Mouse (Mus musculus): Measurements from ENCODE around the gene Vps8. TPM values are rescaled to one million over a fixed set of nuclear protein-coding genes. Genes with fewer than 3 reads are reported as not detected.

Gene Vps8
- polyA plus RNA-seq, 2 experiments, result 3.0 to 5.1 TPM

DNA sequence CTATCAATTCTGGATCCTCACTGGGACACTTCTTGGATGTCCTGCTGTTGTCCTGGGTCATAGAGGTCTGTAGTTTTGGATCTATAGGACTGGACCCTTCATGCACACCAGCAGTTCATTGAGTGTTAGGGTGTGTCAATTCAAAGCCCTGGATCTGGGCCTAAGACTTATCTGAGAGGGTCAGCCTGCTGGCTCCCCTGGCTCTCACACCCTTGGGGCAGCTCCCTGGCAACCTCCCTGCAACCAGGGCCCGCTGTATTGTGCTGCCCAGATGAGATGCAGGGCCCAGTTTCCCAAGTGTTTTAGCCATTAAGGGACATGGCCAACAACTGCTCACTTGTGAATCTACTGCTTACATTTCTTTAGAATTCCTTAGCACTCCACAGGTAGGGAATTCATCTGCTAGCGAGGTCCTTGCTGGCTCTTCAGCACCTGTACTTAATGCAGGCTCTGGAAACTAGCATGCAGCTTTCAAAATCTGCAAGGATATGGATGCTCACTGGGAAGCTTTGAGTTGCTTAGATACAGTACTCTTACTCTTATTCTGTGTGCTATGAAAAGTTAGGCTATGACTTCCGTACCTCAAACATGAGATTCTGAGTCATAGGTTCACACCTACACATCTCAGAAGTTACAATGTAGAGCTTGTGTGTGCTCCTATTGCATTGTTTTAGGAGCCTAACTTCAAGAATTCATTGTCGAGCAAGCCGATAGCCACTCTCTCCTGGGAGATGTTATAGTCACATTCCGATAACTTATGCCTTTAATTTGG is 183.5 kb downstream of the Vps8 start:
- TF ChIP-seq CTCF (IDR thresholded peaks at IDR 0.05; ENCODE audit: low read depth) (no peak), EP300 (IDR thresholded peaks at IDR 0.05; ENCODE audit: low read depth) (no peak)
- Histone ChIP-seq H3K4me2 (ENCODE audit: low read depth) (no peak overlapping the region), H3K4me3 (ENCODE audit: insufficient read depth in 1 of 2, low read depth in 2 of 2, low read length in 2 of 2) (no peak overlapping the region), H3K4me1 (replicated peaks; ENCODE audit: control insufficient read depth in 2 of 2, insufficient read depth in 2 of 2, low read length in 1 of 2) (no peaks in the 10 kb centered on the region), H3K27ac (no peak overlapping the region), H3K9ac (replicated peaks) (no peak overlapping the region), H3K27me3 (ENCODE audit: control insufficient read depth, insufficient read depth, low read length) (no peaks in the 10 kb centered on the region), H3K36me3 (replicated peaks; ENCODE audit: control insufficient read depth, insufficient read depth, low read depth) (no peaks in the 10 kb centered on the region), H3K9me3 (ENCODE audit: control insufficient read depth, low read length) (no peaks in the 10 kb centered on the region)
- DNase-seq (ENCODE audit: low read depth in 3 of 3, low spot score in 3 of 3), result no peak
- no peak for ATAC-seq (ENCODE audit: insufficient read depth)
- 78% methylated on average over 6 of the region's 6 CpGs for WGBS (ENCODE audit: insufficient replicate concordance)

GRCm38 (mm10) chr16:21607021-21607650 is 184.2 kb downstream of the Vps8 start:
- DNase-seq (ENCODE audit: low read depth in 3 of 3, low spot score in 3 of 3) (no peak), ATAC-seq (ENCODE audit: insufficient read depth) (no peak)
- Histone ChIP-seq H3K9me3 (ENCODE audit: control insufficient read depth, low read length) (no peaks in the 10 kb centered on the region), H3K4me2 (ENCODE audit: low read depth) (no peak overlapping the region), H3K4me1 (replicated peaks; ENCODE audit: control insufficient read depth in 2 of 2, insufficient read depth in 2 of 2, low read length in 1 of 2) (no peaks in the 10 kb centered on the region), H3K9ac (replicated peaks) (no peak overlapping the region), H3K4me3 (ENCODE audit: insufficient read depth in 1 of 2, low read depth in 2 of 2, low read length in 2 of 2) (no peak overlapping the region), H3K27ac (no peak overlapping the region), H3K36me3 (replicated peaks; ENCODE audit: control insufficient read depth, insufficient read depth, low read depth) (no peaks in the 10 kb centered on the region), H3K27me3 (ENCODE audit: control insufficient read depth, insufficient read depth, low read length) (no peaks in the 10 kb centered on the region)
- TF ChIP-seq CTCF (IDR thresholded peaks at IDR 0.05; ENCODE audit: low read depth) (no peak), EP300 (IDR thresholded peaks at IDR 0.05; ENCODE audit: low read depth) (no peak)
- WGBS (ENCODE audit: insufficient replicate concordance), result 53% methylated on average over 8 of the region's 8 CpGs

DNA sequence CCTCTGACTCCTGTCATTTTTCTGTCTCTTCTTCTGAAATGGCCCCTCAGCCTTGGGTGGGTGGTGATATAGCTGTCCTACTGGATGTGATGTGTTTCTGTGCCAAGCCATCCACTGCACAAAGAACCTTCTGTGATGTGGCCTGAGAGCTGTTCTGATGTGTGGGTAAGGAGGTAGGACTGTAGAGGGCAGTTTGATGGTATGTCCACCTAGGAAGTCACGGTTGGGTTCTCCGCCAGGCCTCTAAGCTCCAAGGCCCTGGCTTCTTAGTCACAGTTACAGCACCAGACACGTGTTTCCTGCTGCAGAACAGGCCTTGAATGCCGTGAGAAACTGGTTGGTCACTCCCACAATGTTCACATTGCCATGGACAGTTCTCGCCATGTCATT is 184.7 kb downstream of the Vps8 start:
- 46% methylated on average over 5 of the region's 5 CpGs for WGBS (ENCODE audit: insufficient replicate concordance)
- Histone ChIP-seq H3K9me3 (ENCODE audit: control insufficient read depth, low read length) (no peaks in the 10 kb centered on the region), H3K4me1 (replicated peaks; ENCODE audit: control insufficient read depth in 2 of 2, insufficient read depth in 2 of 2, low read length in 1 of 2) (no peaks in the 10 kb centered on the region), H3K4me3 (ENCODE audit: insufficient read depth in 1 of 2, low read depth in 2 of 2, low read length in 2 of 2) (no peak overlapping the region), H3K36me3 (replicated peaks; ENCODE audit: control insufficient read depth, insufficient read depth, low read depth) (no peaks in the 10 kb centered on the region), H3K4me2 (ENCODE audit: low read depth) (no peak overlapping the region), H3K27me3 (ENCODE audit: control insufficient read depth, insufficient read depth, low read length) (no peaks in the 10 kb centered on the region), H3K27ac (no peak overlapping the region), H3K9ac (replicated peaks) (no peak overlapping the region)
- no peak for TF ChIP-seq EP300 (IDR thresholded peaks at IDR 0.05; ENCODE audit: low read depth)
- no peak for DNase-seq (ENCODE audit: low read depth in 3 of 3, low spot score in 3 of 3)
- no peak for ATAC-seq (ENCODE audit: insufficient read depth)

DNA sequence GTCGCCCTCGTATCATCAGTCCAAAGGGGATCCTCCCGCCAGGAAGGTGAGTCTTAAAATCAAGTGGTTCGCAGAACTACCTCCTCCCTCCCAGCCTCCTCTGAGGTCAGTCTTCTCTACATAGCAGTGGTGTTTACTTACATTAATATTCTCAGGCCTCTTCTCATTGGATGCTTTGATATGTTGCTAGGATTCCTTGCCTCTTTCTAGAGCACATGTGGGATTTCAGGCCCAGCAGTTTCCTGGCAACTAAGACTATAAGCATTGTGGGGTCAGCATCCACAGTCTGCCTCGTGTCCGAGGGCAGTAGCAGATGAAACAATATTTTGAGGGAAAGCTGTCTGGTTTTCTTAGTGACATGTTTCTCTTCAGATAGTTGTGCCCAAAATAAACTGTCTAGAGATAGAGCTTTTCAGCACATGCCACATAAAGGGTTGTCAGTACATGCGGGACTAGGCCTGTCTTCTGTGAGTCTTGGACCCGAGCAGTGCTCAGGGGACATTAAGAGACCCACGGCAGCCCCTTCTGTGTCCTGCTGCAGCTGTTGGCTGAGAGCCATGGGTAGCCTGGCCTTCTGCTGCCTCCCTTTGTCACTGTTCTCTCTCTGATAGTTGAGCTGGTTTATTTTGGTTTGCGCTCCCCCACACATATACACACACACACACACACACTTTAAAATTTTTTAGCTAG is 185.4 kb downstream of the Vps8 start:
- 70% methylated on average over 10 of the region's 10 CpGs for WGBS (ENCODE audit: insufficient replicate concordance)
- DNase-seq (ENCODE audit: low read depth in 3 of 3, low spot score in 3 of 3) (no peak), ATAC-seq (ENCODE audit: insufficient read depth) (no peak)
- H3K4me2 ChIP-seq (ENCODE audit: low read depth), result no peak overlapping the region
- no peaks in the 10 kb centered on the region for H3K36me3 ChIP-seq (replicated peaks; ENCODE audit: control insufficient read depth, insufficient read depth, low read depth)
- no peaks in the 10 kb centered on the region for H3K9me3 ChIP-seq (ENCODE audit: control insufficient read depth, low read length)
- TF ChIP-seq CTCF (IDR thresholded peaks at IDR 0.05; ENCODE audit: low read depth), result no peak
- no peak for TF ChIP-seq EP300 (IDR thresholded peaks at IDR 0.05; ENCODE audit: low read depth)
- no peak overlapping the region for H3K4me3 ChIP-seq (ENCODE audit: insufficient read depth in 1 of 2, low read depth in 2 of 2, low read length in 2 of 2)
- H3K9ac ChIP-seq (replicated peaks), result no peak overlapping the region
- H3K27ac ChIP-seq, result no peak overlapping the region
- H3K4me1 ChIP-seq (replicated peaks; ENCODE audit: control insufficient read depth in 2 of 2, insufficient read depth in 2 of 2, low read length in 1 of 2), result no peaks in the 10 kb centered on the region
- H3K27me3 ChIP-seq (ENCODE audit: control insufficient read depth, insufficient read depth, low read length), result no peaks in the 10 kb centered on the region

GRCm38 (mm10) chr16:21610473-21610872 is 187.6 kb downstream of the Vps8 start:
- Histone ChIP-seq H3K27me3 (ENCODE audit: control insufficient read depth, insufficient read depth, low read length) (no peaks in the 10 kb centered on the region), H3K9me3 (ENCODE audit: control insufficient read depth, low read length) (no peaks in the 10 kb centered on the region), H3K4me3 (ENCODE audit: insufficient read depth in 1 of 2, low read depth in 2 of 2, low read length in 2 of 2) (no peak overlapping the region), H3K36me3 (replicated peaks; ENCODE audit: control insufficient read depth, insufficient read depth, low read depth) (no peaks in the 10 kb centered on the region), H3K4me2 (ENCODE audit: low read depth) (no peak overlapping the region), H3K9ac (replicated peaks) (no peak overlapping the region), H3K4me1 (replicated peaks; ENCODE audit: control insufficient read depth in 2 of 2, insufficient read depth in 2 of 2, low read length in 1 of 2) (no peaks in the 10 kb centered on the region), H3K27ac (no peak overlapping the region)
- WGBS (ENCODE audit: insufficient replicate concordance), result 71% methylated on average over 4 of the region's 4 CpGs
- DNase-seq (ENCODE audit: low read depth in 3 of 3, low spot score in 3 of 3) (no peak), ATAC-seq (ENCODE audit: insufficient read depth) (no peak)
- TF ChIP-seq EP300 (IDR thresholded peaks at IDR 0.05; ENCODE audit: low read depth), result no peak
- TF ChIP-seq CTCF (IDR thresholded peaks at IDR 0.05; ENCODE audit: low read depth), result no peak
